Mouse (Mus musculus) heart, postnatal 36 days (tissue): ENCODE results near the gene 6430531B16Rik. TPM values are rescaled to one million over a fixed set of nuclear protein-coding genes. Genes with fewer than 3 reads are reported as not detected.
A peak's percentile ranks its signal among the peaks of the same experiment; 100 is the strongest.

Experiments
- DNase-seq, 2 experiments: peaks; one replicate each; pipeline ENCODE4 v3.0.0; 2021 to 2022
- intact Hi-C: fragments of 180-260 bp; cut with DNase I; formaldehyde crosslinking; loops from one replicate; pipeline ENCODE4 v1.15.1; 2025
- microRNA-seq, 2 experiments: library from miRNA; unstranded; fragments of <30 nt; microRNA quantifications; one replicate each; pipeline ENCODE4 v1.2.0; 2021; ENCODE audit warnings: borderline number of aligned reads in 2 of 2
- total RNA-seq, 2 experiments: library from RNA; stranded (reverse); gene quantifications; 2 replicates each; pipeline ENCODE4 v1.2.3; 2021

The 6430531B16Rik gene
- total RNA-seq, 2 experiments from 2014 or later, result not detected

GRCm38 (mm10) chr7:139943674-139944281 lies 34.8 kb downstream of the 6430531B16Rik start, which contains the start of gene Utf1:
Utf1 (plus strand) TSS chr7:139943789.
- intact Hi-C loops, result no loop called here
- DNase-seq, result peak; percentile 26 to 33

GRCm38 (mm10) chr7:139940476-139941209 lies 37.9 kb downstream of the 6430531B16Rik start:
- no peak for DNase-seq

DNA sequence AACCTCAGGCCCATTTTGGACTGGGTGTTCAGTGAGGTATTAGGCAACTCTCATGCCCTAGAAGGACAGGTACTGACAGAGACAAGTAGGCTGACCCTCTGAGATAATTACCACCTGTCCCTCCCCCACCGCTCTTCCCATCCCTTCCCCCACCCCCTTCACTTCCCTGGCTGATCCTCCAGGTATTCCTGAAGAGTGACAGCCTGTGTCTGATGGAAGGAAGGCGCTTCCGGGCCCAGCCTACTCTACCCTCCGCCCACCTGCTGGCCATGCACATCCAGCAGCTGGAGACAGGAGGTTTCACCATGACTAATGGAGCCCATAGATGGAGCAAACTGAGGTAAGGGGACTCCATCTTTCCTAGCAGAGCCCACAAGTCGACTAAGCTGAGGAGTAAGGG lies 40.7 kb downstream of the 6430531B16Rik start:
- no peak for DNase-seq
- intact Hi-C loops, result no loop called here

More at GRCm38 (mm10) chr7:139940476-139941209, 37.9 kb downstream of the 6430531B16Rik start:
- intact Hi-C loops, result no loop called here

- DNase-seq, result no peak
- intact Hi-C loops, result no loop called here
Measured at GRCm38 (mm10) chr7:139937138-139937537, 41.4 kb downstream of the 6430531B16Rik start.

DNA sequence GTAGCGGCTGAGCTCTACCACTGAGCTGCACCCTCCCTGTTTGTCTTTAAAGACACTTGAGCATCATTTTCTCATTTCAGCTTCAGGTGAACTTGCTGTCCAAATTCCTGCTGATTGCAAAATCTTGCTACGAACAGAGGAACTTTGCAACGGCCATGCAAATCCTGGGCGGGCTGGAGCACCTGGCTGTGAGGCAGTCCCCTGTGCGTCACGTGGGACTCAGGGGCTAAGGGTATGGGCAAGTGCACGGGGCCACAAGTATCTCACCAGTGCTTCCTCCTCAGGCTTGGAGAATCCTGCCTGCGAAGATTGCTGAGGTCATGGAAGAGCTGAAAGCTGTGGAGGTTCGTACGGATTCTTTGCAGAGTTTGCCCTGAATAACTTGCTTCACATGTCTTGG lies 41.9 kb downstream of the 6430531B16Rik start:
- intact Hi-C loops, result no loop called here
- no peak for DNase-seq

GRCm38 (mm10) chr7:139930732-139931131 lies 47.8 kb downstream of the 6430531B16Rik start:
- intact Hi-C loops, result no loop called here
- peak; percentile 13 to 25 for DNase-seq

Small RNAs within 50 kb of the gene (microRNA-seq; reads per million reads assigned to microRNA genes)
- 0 to 1.4 reads per million in 2 experiments for gene Mir202
- 0 reads per million in 2 experiments for gene Mir7062
- gene mmu-mir-7686, result 0 reads per million in 2 experiments

Other genes with a start within 250 kb of the 6430531B16Rik start
- not detected for gene Adgra1, start 144.6 kb downstream of the 6430531B16Rik start, total RNA-seq
- gene Kndc1, start 84.1 kb downstream of the 6430531B16Rik start, total RNA-seq, result not detected
- gene Utf1, start 35.0 kb downstream of the 6430531B16Rik start, total RNA-seq, result not detected
- under 1 TPM; 0.49 to 0.61 TPM for gene Adam8, start 13.8 kb upstream of the 6430531B16Rik start, total RNA-seq
- gene Zfp511, start 57.6 kb upstream of the 6430531B16Rik start, total RNA-seq, result 10 to 100 TPM; 10.1 to 12.4 TPM
- 10 to 100 TPM; 26.9 to 34.4 TPM for gene Tubgcp2, start 57.9 kb upstream of the 6430531B16Rik start, total RNA-seq
- gene Msx3, start 70.3 kb upstream of the 6430531B16Rik start, total RNA-seq, result not detected
- not detected for gene Caly, start 103.8 kb upstream of the 6430531B16Rik start, total RNA-seq
- not detected for gene Prap1, start 114.6 kb upstream of the 6430531B16Rik start, total RNA-seq
- 10 to 100 TPM; 72.7 to 79.5 TPM for gene Fuom, start 123.7 kb upstream of the 6430531B16Rik start, total RNA-seq
- 1 to 10 TPM; 3.3 to 5.1 TPM for gene Paox, start 137.0 kb upstream of the 6430531B16Rik start, total RNA-seq
- 100 to 1,000 TPM; 458 to 480 TPM for gene Echs1, start 137.7 kb upstream of the 6430531B16Rik start, total RNA-seq
- 10 to 100 TPM; 24.7 to 28.3 TPM for gene Mtg1, start 158.8 kb upstream of the 6430531B16Rik start, total RNA-seq
- 1 to 10 TPM in 1 of 2 experiments, under 1 TPM in 1; 0.46 to 1.0 TPM for gene Sprn, start 176.1 kb upstream of the 6430531B16Rik start, total RNA-seq
- gene Olfr522, start 186.0 kb upstream of the 6430531B16Rik start, total RNA-seq, result not detected
- gene Olfr523, start 194.5 kb upstream of the 6430531B16Rik start, total RNA-seq, result not detected
- not detected for gene Olfr524, start 227.2 kb upstream of the 6430531B16Rik start, total RNA-seq
- not detected for gene Cd163l1, start 239.5 kb upstream of the 6430531B16Rik start, total RNA-seq